Mouse (Mus musculus) lung, embryonic 14.5 days (tissue): Measurements from ENCODE around the gene Tubb1. TPM values are rescaled to one million over a fixed set of nuclear protein-coding genes. Genes with fewer than 3 reads are reported as not detected.

Experiments used
- ATAC-seq: fragments of 200-750 bp; cut with Nextera tagmentation; 2 replicates; pipeline ENCODE4 v1.8.0; 2017; ENCODE audit warnings: mild to moderate bottlenecking, moderate TSS enrichment, moderate library complexity; ENCODE audit not compliant: insufficient read depth
- DNase-seq: peaks from one replicate; pipeline ENCODE4 v3.0.0-alpha.2; 2015
- H3K27ac ChIP-seq: fragments of 300-500 bp; sonication (generic); 2 replicates; pipeline ENCODE4 v1.5.1; 2014; ENCODE audit warnings: low read depth, mild to moderate bottlenecking, moderate library complexity
- H3K27me3 ChIP-seq: fragments of 300-500 bp; sonication (generic); 2 replicates; pipeline ENCODE4 v1.6.1; 2014; ENCODE audit warnings: low read length, control low read depth; ENCODE audit not compliant: insufficient read depth
- H3K36me3 ChIP-seq: fragments of 300-500 bp; sonication (generic); 2 replicates; pipeline ENCODE4 v1.6.1; 2014; ENCODE audit warnings: control low read depth; ENCODE audit not compliant: insufficient read depth
- H3K4me1 ChIP-seq: fragments of 300-500 bp; sonication (generic); 2 replicates; pipeline ENCODE4 v1.6.1; 2014; ENCODE audit warnings: antibody characterized with exemption, control low read depth; ENCODE audit not compliant: insufficient read depth
- H3K4me2 ChIP-seq: fragments of 300-500 bp; sonication (generic); 2 replicates; pipeline ENCODE4 v1.6.1; 2014; ENCODE audit warnings: mild to moderate bottlenecking
- H3K4me3 ChIP-seq: fragments of 300-500 bp; sonication (generic); 2 replicates; pipeline ENCODE4 v1.5.1; 2014; ENCODE audit warnings: low read depth, low read length
- H3K9ac ChIP-seq: fragments of 300-500 bp; sonication (generic); 2 replicates; pipeline ENCODE4 v1.6.1; 2014
- H3K9me3 ChIP-seq: fragments of 300-500 bp; sonication (generic); 2 replicates; pipeline ENCODE4 v1.6.1; 2016; ENCODE audit warnings: low read depth, low read length, control low read depth
- CTCF ChIP-seq: IDR thresholded peaks from 2 replicates; pipeline ENCODE4 v1.5.1; 2016; ENCODE audit warnings: antibody characterized with exemption, low read depth
- WGBS: fragments of 180-500 bp; shearing (Covaris S2); extraction: QIAGEN DNeasy Blood & Tissue Kit; methylation state at CpG from one replicate; pipeline ENCODE4 v1.1.7; 2014; 5-methylcytosine and 5-hydroxymethylcytosine counted together
- polyA plus RNA-seq: library from polyadenylated mRNA; unstranded; fragments of >200 nt; fragmentation: Nextera tagmentation; extraction: Ambion mirVana; gene quantifications from 2 replicates; pipeline ENCODE4 v1.2.1, GENCODE M21; 2014

Gene Tubb1
- polyA plus RNA-seq, 1 experiment from 2014 or later, result 10.0 TPM

DNA sequence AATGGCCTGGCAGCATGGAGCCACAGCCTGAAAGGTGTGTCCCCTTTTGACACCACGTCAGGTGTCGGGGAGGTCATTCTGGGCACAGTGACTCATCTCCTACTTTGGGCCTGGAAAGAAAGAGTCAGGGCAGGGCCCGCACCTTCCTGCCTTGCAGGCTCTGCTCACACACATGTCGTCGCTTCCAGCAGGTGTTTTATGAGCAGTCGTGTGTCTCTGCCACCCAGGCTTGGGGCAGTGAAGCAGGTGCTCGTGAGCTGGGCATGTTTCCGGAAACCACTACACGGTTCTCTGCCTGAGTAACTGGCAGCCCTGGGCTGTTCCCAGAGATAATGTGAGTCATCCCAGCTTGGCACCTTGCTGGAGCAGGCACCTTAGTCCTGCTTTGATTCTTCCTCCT is 8.0 kb upstream of the Tubb1 start:
- H3K36me3 ChIP-seq, result no peaks in the 10 kb centered on the region
- H3K27ac ChIP-seq, result peak overlapping the region; percentile 79
- H3K9ac ChIP-seq, result no peak overlapping the region
- WGBS, result 53% methylated on average over 9 of the region's 9 CpGs
- no peak overlapping the region for H3K4me2 ChIP-seq
- H3K4me3 ChIP-seq, result no peak overlapping the region
- TF ChIP-seq CTCF, result no peak
- no peaks in the 10 kb centered on the region for H3K27me3 ChIP-seq
- DNase-seq, result no peak
- H3K4me1 ChIP-seq, result peaks cover 28% of the 10 kb centered on the region
- no peaks in the 10 kb centered on the region for H3K9me3 ChIP-seq
- no peak for ATAC-seq

DNA sequence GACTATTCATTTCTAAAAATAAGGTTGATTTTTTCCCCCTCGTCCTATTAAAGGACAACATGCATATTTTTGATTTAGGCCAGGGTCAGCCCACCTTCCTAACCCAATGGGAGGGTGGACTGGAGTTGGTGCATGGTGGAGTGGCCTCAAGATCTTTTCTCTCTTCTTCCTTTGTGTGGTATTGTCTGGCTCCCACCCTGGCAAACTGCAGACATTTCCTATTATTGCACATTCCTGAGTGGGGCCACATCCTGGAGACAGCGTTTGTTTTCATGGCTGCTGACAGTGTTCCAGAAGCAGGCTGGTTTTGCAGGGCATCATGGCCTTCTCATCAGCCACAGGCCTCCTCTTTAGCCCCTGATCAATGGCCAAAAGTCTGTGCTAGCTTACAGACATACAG is 7.4 kb upstream of the Tubb1 start:
- Histone ChIP-seq H3K4me2 (no peak overlapping the region), H3K4me1 (peaks cover 25% of the 10 kb centered on the region), H3K9ac (no peak overlapping the region), H3K9me3 (no peaks in the 10 kb centered on the region), H3K27me3 (no peaks in the 10 kb centered on the region), H3K36me3 (no peaks in the 10 kb centered on the region), H3K27ac (peak overlapping the region; percentile 79), H3K4me3 (no peak overlapping the region)
- WGBS, result 42% methylated on average over 2 of the region's 2 CpGs
- TF ChIP-seq CTCF, result no peak
- ATAC-seq (no peak), DNase-seq (peak; percentile 21)

DNA sequence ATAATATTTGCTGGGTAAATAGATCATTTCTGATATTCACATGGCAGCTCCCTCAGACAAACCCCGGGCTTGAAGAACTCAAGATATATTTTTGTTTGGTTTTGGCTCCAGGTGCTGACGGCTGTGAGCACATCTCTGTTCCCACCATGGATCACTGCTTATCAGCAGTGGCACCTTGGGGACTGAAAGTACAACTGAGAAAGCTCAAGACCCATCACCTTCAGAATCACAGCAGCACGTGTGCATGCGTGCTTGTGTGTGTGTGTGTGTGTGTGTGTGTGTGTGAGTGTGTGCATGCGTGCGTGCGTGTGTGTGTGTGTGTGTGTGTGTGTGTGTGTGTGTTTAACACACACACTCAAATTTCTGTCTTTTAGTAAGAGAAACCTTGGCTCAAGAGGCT is 6.1 kb upstream of the Tubb1 start:
- Histone ChIP-seq H3K4me3 (no peak overlapping the region), H3K9me3 (no peaks in the 10 kb centered on the region), H3K4me2 (no peak overlapping the region), H3K36me3 (no peaks in the 10 kb centered on the region), H3K9ac (no peak overlapping the region), H3K27ac (no peak overlapping the region), H3K4me1 (peaks cover 16% of the 10 kb centered on the region; the same call in 1 of the 2 replicates), H3K27me3 (no peaks in the 10 kb centered on the region)
- WGBS, result 60% methylated on average over 7 of the region's 7 CpGs
- DNase-seq, result no peak
- ATAC-seq, result no peak
- no peak for TF ChIP-seq CTCF

DNA sequence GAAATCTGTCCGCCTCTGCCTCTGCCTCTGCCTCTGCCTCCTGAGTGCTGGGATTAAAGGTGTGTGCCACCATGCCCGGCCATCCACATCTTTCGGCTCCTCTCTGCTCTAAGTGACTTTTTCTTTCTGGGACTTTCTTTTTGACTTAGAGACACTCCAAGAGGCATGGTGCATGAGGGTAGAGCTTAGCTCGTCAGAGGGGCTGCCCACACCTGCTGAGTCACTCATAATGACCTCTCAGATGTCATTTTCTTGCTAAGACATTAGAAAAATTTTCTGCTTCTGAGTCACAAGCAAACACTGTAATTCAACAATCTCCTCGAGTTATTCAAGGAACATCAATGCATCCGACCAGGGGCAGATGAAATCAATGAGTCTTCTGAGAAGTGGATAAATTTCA is 5.5 kb upstream of the Tubb1 start:
- no peak for DNase-seq
- ATAC-seq, result no peak
- Histone ChIP-seq H3K27ac (no peak overlapping the region), H3K4me2 (no peak overlapping the region), H3K9me3 (no peaks in the 10 kb centered on the region), H3K27me3 (no peaks in the 10 kb centered on the region), H3K36me3 (no peaks in the 10 kb centered on the region), H3K4me1 (peaks cover 12% of the 10 kb centered on the region; the same call in 1 of the 2 replicates), H3K9ac (no peak overlapping the region), H3K4me3 (no peak overlapping the region)
- 73% methylated on average over 6 of the region's 6 CpGs for WGBS
- no peak for TF ChIP-seq CTCF

DNA sequence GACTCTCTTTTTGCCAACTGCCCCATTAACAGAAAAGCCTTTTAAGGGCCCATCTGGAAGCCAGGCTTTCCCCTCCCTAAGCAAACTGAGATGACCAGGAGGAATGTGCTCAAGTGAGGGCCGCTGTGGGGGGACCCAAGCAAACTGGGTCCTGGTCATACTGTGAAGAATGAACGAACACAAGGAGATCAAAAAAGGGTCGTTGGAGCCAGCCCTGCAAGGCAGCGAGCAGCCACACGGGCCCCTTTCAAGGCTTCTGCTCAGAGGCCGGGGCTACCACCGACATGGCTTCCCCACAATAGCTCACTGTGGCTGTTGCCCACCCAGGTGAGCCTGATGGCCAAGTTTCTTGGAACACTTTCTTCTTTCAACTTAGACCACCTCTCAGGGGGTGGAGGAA is 4.0 kb upstream of the Tubb1 start:
- Histone ChIP-seq H3K27ac (peak overlapping the region; percentile 6; the same call in 1 of the 2 replicates), H3K4me2 (no peak overlapping the region), H3K4me1 (peaks cover 10% of the 10 kb centered on the region; the same call in 1 of the 2 replicates), H3K4me3 (no peak overlapping the region), H3K36me3 (no peaks in the 10 kb centered on the region), H3K27me3 (no peaks in the 10 kb centered on the region), H3K9ac (no peak overlapping the region), H3K9me3 (no peaks in the 10 kb centered on the region)
- WGBS, result 41% methylated on average over 7 of the region's 7 CpGs
- DNase-seq, result no peak
- no peak; the same call in 1 of the 2 replicates for ATAC-seq
- TF ChIP-seq CTCF, result no peak

DNA sequence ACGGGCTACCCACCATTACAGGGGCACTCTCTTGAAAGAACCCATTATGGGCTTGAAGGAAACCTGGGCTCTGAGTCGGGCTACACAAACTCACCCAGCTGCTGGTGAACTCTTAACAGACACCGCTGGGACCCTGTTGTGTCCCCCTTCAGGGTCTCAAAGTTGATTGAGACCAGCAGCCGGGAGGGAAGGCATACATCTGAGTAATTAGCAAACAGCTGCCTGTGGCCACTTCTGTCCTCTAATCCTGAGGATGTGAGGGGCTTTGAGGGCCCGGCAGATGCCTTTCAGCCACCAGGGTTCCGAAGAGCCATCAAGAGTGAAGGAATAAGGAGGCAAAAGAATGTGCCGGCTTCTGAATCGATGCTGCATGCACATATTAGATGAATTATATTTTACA is 3.6 kb upstream of the Tubb1 start:
- no peak for ATAC-seq
- no peaks in the 10 kb centered on the region for H3K27me3 ChIP-seq
- H3K4me3 ChIP-seq, result no peak overlapping the region
- peak overlapping the region; percentile 6; the same call in 1 of the 2 replicates for H3K27ac ChIP-seq
- no peaks in the 10 kb centered on the region for H3K9me3 ChIP-seq
- no peak overlapping the region for H3K9ac ChIP-seq
- no peak overlapping the region for H3K4me2 ChIP-seq
- DNase-seq, result no peak
- H3K4me1 ChIP-seq, result peaks cover 8% of the 10 kb centered on the region; the same call in 1 of the 2 replicates
- WGBS, result 53% methylated on average over 8 of the region's 8 CpGs
- H3K36me3 ChIP-seq, result no peaks in the 10 kb centered on the region
- TF ChIP-seq CTCF, result no peak

DNA sequence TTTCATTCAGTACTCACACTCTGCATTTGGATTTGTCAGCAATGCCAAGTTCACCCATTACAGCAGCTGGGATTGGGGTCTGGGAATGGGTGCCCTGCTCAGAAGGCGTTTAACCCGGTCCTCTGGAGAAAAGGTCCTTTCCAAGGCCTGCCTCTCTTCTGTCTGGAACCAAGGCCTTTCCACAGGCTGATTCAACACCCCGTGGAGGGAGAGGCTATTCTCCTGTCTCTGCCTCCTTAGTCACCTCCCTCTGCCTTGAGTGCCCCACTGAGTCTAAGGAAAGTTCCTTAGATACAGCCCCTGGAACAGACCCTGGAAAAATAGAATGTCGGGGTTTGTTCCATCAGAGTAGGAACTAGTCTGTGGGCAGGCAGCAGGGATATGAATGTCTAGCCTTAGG is 2.1 kb upstream of the Tubb1 start:
- DNase-seq, result no peak
- H3K4me1 ChIP-seq, result 0 out of 2 replicates have a peak, but pooled peaks cover 2% of the 10 kb centered on the region
- H3K9me3 ChIP-seq, result no peaks in the 10 kb centered on the region
- WGBS, result 77% methylated on average over 4 of the region's 4 CpGs
- ATAC-seq, result no peak
- H3K27ac ChIP-seq, result no peak overlapping the region
- H3K36me3 ChIP-seq, result no peaks in the 10 kb centered on the region
- H3K9ac ChIP-seq, result no peak overlapping the region
- no peak for TF ChIP-seq CTCF
- no peaks in the 10 kb centered on the region for H3K27me3 ChIP-seq
- no peak overlapping the region for H3K4me3 ChIP-seq
- no peak overlapping the region for H3K4me2 ChIP-seq

DNA sequence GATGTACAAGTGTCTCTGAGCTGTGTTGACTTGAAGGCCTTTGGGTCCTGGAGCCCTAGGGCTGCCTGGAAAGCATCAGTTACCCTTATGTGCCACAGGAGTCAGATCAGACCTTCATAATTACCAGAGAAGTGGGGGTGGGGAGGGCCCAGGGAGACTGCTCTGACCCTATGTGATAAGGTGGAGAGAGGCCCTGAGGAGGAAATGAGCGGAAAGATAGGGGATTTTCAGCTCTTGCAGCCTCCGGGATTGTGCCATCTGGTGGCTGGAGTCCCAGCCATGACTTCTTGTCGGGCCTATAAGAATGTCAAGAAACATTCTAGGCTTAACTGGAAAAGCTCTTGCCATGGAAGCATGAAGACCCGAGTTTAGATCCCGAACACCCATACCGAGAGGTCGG is 3.2 kb downstream of the Tubb1 start:
- Histone ChIP-seq H3K4me3 (no peak overlapping the region), H3K27ac (no peak overlapping the region), H3K4me2 (no peak overlapping the region), H3K9me3 (no peaks in the 10 kb centered on the region), H3K9ac (no peak overlapping the region), H3K36me3 (no peaks in the 10 kb centered on the region), H3K4me1 (no peaks in the 10 kb centered on the region), H3K27me3 (no peaks in the 10 kb centered on the region)
- no peak for DNase-seq
- ATAC-seq, result no peak
- WGBS, result 66% methylated on average over 7 of the region's 7 CpGs
- peak; percentile 19; the same call in 1 of the 2 replicates for TF ChIP-seq CTCF
